Mouse (Mus musculus): ENCODE results near the gene Nt5c2.

GRCm38 (mm10) chr19:46857277-46857989 lies 157.5 kb downstream of the Nt5c2 start:
- TF ChIP-seq GATA1 (IDR thresholded peaks at IDR 0.05; ENCODE audit: borderline replicate concordance, low read length): no peak
- no peak for TF ChIP-seq FLI1 (IDR thresholded peaks at IDR 0.05; ENCODE audit: low read length)
